In the genomic region with DNA sequence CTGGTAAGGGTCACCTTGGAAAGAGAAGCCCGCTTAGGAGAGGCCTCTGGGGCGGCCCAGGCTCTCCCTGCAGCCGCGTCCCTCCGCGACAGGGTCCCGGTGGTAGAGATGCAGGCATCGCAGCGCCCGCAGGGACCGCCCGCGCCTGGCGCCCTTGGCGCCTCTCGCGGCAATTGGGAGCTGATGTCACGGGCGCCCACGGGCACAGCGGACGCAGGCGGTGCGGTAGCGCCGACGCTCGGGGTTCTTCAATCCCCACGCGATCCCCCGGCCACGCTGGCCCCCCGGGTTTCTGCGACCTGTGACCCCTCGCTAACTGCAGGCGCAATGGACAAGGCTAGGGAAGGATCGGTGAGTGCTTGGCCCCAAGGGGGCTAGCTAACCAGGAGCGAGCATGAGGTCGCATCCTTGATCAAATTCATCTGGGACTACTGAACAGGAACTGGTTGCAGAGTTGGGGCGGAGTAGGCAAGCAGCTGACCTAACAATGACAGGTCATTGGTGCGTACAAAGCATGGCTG, we compare ENCODE assay signal across 8 mouse cellular contexts. TPM values are rescaled to one million over a fixed set of nuclear protein-coding genes. Genes with fewer than 3 reads are reported as not detected.
A peak's percentile ranks its signal among the peaks of the same experiment; 100 is the strongest.
DNase-seq lines count a peak whose midpoint lies in the region; ATAC-seq and TF ChIP-seq lines count a peak whose summit lies in the region.

No protein-coding gene starts in this region.

- H3K4me3 ChIP-seq in lung, embryonic 14.5 days (ENCODE audit: low read depth, low read length), result peak overlapping the region; percentile 28
- H3K4me3 ChIP-seq in lung, adult 2 months (replicated peaks; ENCODE audit: extremely low read depth, low read depth, low read length), result no peak overlapping the region
- H3K4me3 ChIP-seq in forebrain, embryonic 11.5 days (ENCODE audit: low read depth, low read length), result peak overlapping the region; percentile 20
- peak overlapping the region; percentile 35 for H3K4me3 ChIP-seq in hindbrain, postnatal 0 days (ENCODE audit: low read length)
- no peak overlapping the region for H3K4me3 ChIP-seq in liver, embryonic 16.5 days (ENCODE audit: low read depth, low read length)

- H3K4me1 ChIP-seq in lung, embryonic 14.5 days (ENCODE audit: insufficient read depth), result peaks cover 14% of the 10 kb centered on the region
- H3K4me1 ChIP-seq in lung, adult 2 months (ENCODE audit: control insufficient read depth, insufficient read depth, low read length), result peaks cover 7% of the 10 kb centered on the region
- peaks cover 24% of the 10 kb centered on the region for H3K4me1 ChIP-seq in forebrain, embryonic 11.5 days (replicated peaks; ENCODE audit: control insufficient read depth, insufficient read depth, low read length)
- peaks cover 12% of the 10 kb centered on the region; the same call in 1 of the 2 replicates for H3K4me1 ChIP-seq in hindbrain, postnatal 0 days (ENCODE audit: insufficient read depth, low read length)
- peaks cover 11% of the 10 kb centered on the region for H3K4me1 ChIP-seq in liver, embryonic 16.5 days (ENCODE audit: control insufficient read depth, low read depth, low read length)

- no peak for ATAC-seq in lung, embryonic 14.5 days (ENCODE audit: insufficient read depth)
- ATAC-seq in forebrain, embryonic 11.5 days (replicated peaks; ENCODE audit: low FRiP score), result no peak
- ATAC-seq in hindbrain, postnatal 0 days, result peak; percentile 42
- no peak for ATAC-seq in liver, embryonic 16.5 days (ENCODE audit: low read depth)
- ATAC-seq in cerebellum, adult (ENCODE audit: insufficient number of reproducible peaks, low FRiP score, low TSS enrichment), result no peak

- no peak for TF ChIP-seq POLR2A in lung, adult 2 months (IDR thresholded peaks at IDR 0.05; ENCODE audit: borderline replicate concordance, extremely low read depth, low read depth, low read length)

- peak overlapping the region; percentile 55 for H3K9ac ChIP-seq in lung, embryonic 14.5 days
- peak overlapping the region; percentile 54 for H3K9ac ChIP-seq in forebrain, embryonic 11.5 days (ENCODE audit: low read length)
- peak overlapping the region; percentile 59 for H3K9ac ChIP-seq in hindbrain, postnatal 0 days (replicated peaks; ENCODE audit: low read length)
- H3K9ac ChIP-seq in liver, embryonic 16.5 days (ENCODE audit: low read depth, low read length), result no peak overlapping the region

- no peaks in the 10 kb centered on the region for H3K27me3 ChIP-seq in lung, embryonic 14.5 days (ENCODE audit: insufficient read depth, low read length)
- no peaks in the 10 kb centered on the region for H3K27me3 ChIP-seq in forebrain, embryonic 11.5 days (ENCODE audit: control insufficient read depth, insufficient read depth, low read length)
- no peaks in the 10 kb centered on the region for H3K27me3 ChIP-seq in hindbrain, postnatal 0 days (ENCODE audit: insufficient read depth, low read length)
- H3K27me3 ChIP-seq in liver, embryonic 16.5 days (ENCODE audit: control insufficient read depth, insufficient read depth, low read depth, low read length), result peaks cover 20% of the 10 kb centered on the region

- H3K9me3 ChIP-seq in lung, embryonic 14.5 days (ENCODE audit: low read depth, low read length), result no peaks in the 10 kb centered on the region
- no peaks in the 10 kb centered on the region for H3K9me3 ChIP-seq in forebrain, embryonic 11.5 days (ENCODE audit: control insufficient read depth, low read length)
- no peaks in the 10 kb centered on the region for H3K9me3 ChIP-seq in hindbrain, postnatal 0 days (ENCODE audit: low read length)
- no peaks in the 10 kb centered on the region for H3K9me3 ChIP-seq in liver, embryonic 16.5 days (replicated peaks; ENCODE audit: control insufficient read depth, low read length)

- H3K4me2 ChIP-seq in lung, embryonic 14.5 days, result peak overlapping the region; percentile 63
- peak overlapping the region; percentile 61 for H3K4me2 ChIP-seq in forebrain, embryonic 11.5 days (ENCODE audit: low read depth, low read length, severe bottlenecking)
- peak overlapping the region; percentile 65 for H3K4me2 ChIP-seq in hindbrain, postnatal 0 days (ENCODE audit: low read depth, low read length)
- H3K4me2 ChIP-seq in liver, embryonic 16.5 days (ENCODE audit: low read depth, low read length), result peak overlapping the region; percentile 35

- peaks cover 24% of the 10 kb centered on the region; the same call in 1 of the 2 replicates for H3K36me3 ChIP-seq in lung, embryonic 14.5 days (ENCODE audit: insufficient read depth)
- H3K36me3 ChIP-seq in forebrain, embryonic 11.5 days (ENCODE audit: control insufficient read depth, insufficient read depth, low read length), result no peaks in the 10 kb centered on the region
- H3K36me3 ChIP-seq in hindbrain, postnatal 0 days (ENCODE audit: insufficient read depth, low read length), result no peaks in the 10 kb centered on the region
- H3K36me3 ChIP-seq in liver, embryonic 16.5 days (ENCODE audit: control insufficient read depth, insufficient read depth), result no peaks in the 10 kb centered on the region

- 9% methylated on average over 41 of the region's 41 CpGs for WGBS in lung, embryonic 14.5 days
- WGBS in lung, adult 2 months, result 25% methylated on average over 41 of the region's 41 CpGs
- 2% methylated on average over 41 of the region's 41 CpGs for WGBS in forebrain, embryonic 11.5 days
- 3% methylated on average over 41 of the region's 41 CpGs for WGBS in hindbrain, postnatal 0 days
- WGBS in liver, embryonic 16.5 days (ENCODE audit: insufficient replicate concordance), result 12% methylated on average over 41 of the region's 41 CpGs

- peak overlapping the region; percentile 58; the same call in 1 of the 2 replicates for H3K27ac ChIP-seq in lung, embryonic 14.5 days (ENCODE audit: low read depth)
- H3K27ac ChIP-seq in forebrain, embryonic 11.5 days (ENCODE audit: low read depth, low read length), result no peak overlapping the region
- peak overlapping the region; percentile 60; the same call in 1 of the 2 replicates for H3K27ac ChIP-seq in hindbrain, postnatal 0 days
- H3K27ac ChIP-seq in liver, embryonic 16.5 days (ENCODE audit: low read length), result no peak overlapping the region

- no peak for TF ChIP-seq CTCF in lung, embryonic 14.5 days (IDR thresholded peaks at IDR 0.05; ENCODE audit: low read depth)
- no peak for TF ChIP-seq CTCF in lung, adult 2 months (IDR thresholded peaks at IDR 0.05; ENCODE audit: insufficient read depth, low read length)
- no peak for TF ChIP-seq CTCF in hindbrain, postnatal 0 days (IDR thresholded peaks at IDR 0.05; ENCODE audit: low read depth)

- DNase-seq in lung, embryonic 14.5 days, result peak; percentile 30
- no peak for DNase-seq in lung, adult 2 months
- DNase-seq in forebrain, embryonic 11.5 days (ENCODE audit: low spot score), result peak; percentile 58
- peak; percentile 50 for DNase-seq in hindbrain, postnatal 0 days (ENCODE audit: low spot score)
- DNase-seq in right cerebral cortex, postnatal 25 days, result peak; percentile 76
- DNase-seq in cerebellum, postnatal 10 days, result no peak

RNA-seq across cellular contexts. Expression of a gene that starts 7.0 kb away (rescaled TPM):
- polyA plus RNA-seq in lung, embryonic 14.5 days (2014; fragmentation: Nextera tagmentation; extraction: Ambion mirVana), result 22.7 and 26.7 TPM in 2 replicates
- 110 and 116 TPM in 2 replicates for polyA plus RNA-seq in lung, adult 2 months (2012; rRNA removed)
- 17.8 and 23.0 TPM in 2 replicates for polyA plus RNA-seq in forebrain, embryonic 11.5 days (2014; fragmentation: Nextera tagmentation; extraction: Ambion mirVana)
- total RNA-seq in hindbrain, postnatal 0 days (2014; rRNA removed), result 40.0 and 73.6 TPM in 2 replicates
- 20.8 and 21.1 TPM in 2 replicates for polyA plus RNA-seq in hindbrain, postnatal 0 days (2015; fragmentation: Nextera tagmentation; extraction: Ambion mirVana)
- polyA plus RNA-seq in liver, embryonic 16.5 days (2015; fragmentation: Nextera tagmentation; extraction: Ambion mirVana), result 16.1 and 16.4 TPM in 2 replicates

RNA-seq across cellular contexts. Expression of a gene that starts 13.9 kb away (rescaled TPM):
- polyA plus RNA-seq in lung, embryonic 14.5 days (2014; fragmentation: Nextera tagmentation; extraction: Ambion mirVana), result 5.6 and 8.5 TPM in 2 replicates
- polyA plus RNA-seq in lung, adult 2 months (2012; rRNA removed), result 5.3 and 6.9 TPM in 2 replicates
- polyA plus RNA-seq in forebrain, embryonic 11.5 days (2014; fragmentation: Nextera tagmentation; extraction: Ambion mirVana), result 12.6 and 15.6 TPM in 2 replicates
- total RNA-seq in hindbrain, postnatal 0 days (2014; rRNA removed), result 8.5 and 13.8 TPM in 2 replicates
- polyA plus RNA-seq in hindbrain, postnatal 0 days (2015; fragmentation: Nextera tagmentation; extraction: Ambion mirVana), result 19.9 and 20.0 TPM in 2 replicates
- 0.39 and 0.85 TPM in 2 replicates for polyA plus RNA-seq in liver, embryonic 16.5 days (2015; fragmentation: Nextera tagmentation; extraction: Ambion mirVana)

RNA-seq across cellular contexts. Expression of a gene that starts 13.9 kb away (rescaled TPM):
- 0.96 and 1.3 TPM in 2 replicates for polyA plus RNA-seq in lung, embryonic 14.5 days (2014; fragmentation: Nextera tagmentation; extraction: Ambion mirVana)
- 4.6 and 5.5 TPM in 2 replicates for polyA plus RNA-seq in lung, adult 2 months (2012; rRNA removed)
- polyA plus RNA-seq in forebrain, embryonic 11.5 days (2014; fragmentation: Nextera tagmentation; extraction: Ambion mirVana), result 1.2 and 1.9 TPM in 2 replicates
- total RNA-seq in hindbrain, postnatal 0 days (2014; rRNA removed), result 12.7 and 17.8 TPM in 2 replicates
- 10.2 and 11.4 TPM in 2 replicates for polyA plus RNA-seq in hindbrain, postnatal 0 days (2015; fragmentation: Nextera tagmentation; extraction: Ambion mirVana)
- 0.15 and 0.30 TPM in 2 replicates for polyA plus RNA-seq in liver, embryonic 16.5 days (2015; fragmentation: Nextera tagmentation; extraction: Ambion mirVana)

RNA-seq across cellular contexts. Expression of a gene that starts 17.0 kb away (rescaled TPM):
- 12.7 and 13.3 TPM in 2 replicates for polyA plus RNA-seq in lung, embryonic 14.5 days (2014; fragmentation: Nextera tagmentation; extraction: Ambion mirVana)
- polyA plus RNA-seq in lung, adult 2 months (2012; rRNA removed), result 37.0 and 63.4 TPM in 2 replicates
- 20.0 and 27.7 TPM in 2 replicates for polyA plus RNA-seq in forebrain, embryonic 11.5 days (2014; fragmentation: Nextera tagmentation; extraction: Ambion mirVana)
- 26.7 and 31.0 TPM in 2 replicates for total RNA-seq in hindbrain, postnatal 0 days (2014; rRNA removed)
- 12.0 and 14.8 TPM in 2 replicates for polyA plus RNA-seq in hindbrain, postnatal 0 days (2015; fragmentation: Nextera tagmentation; extraction: Ambion mirVana)
- polyA plus RNA-seq in liver, embryonic 16.5 days (2015; fragmentation: Nextera tagmentation; extraction: Ambion mirVana), result 4.1 and 5.2 TPM in 2 replicates

RNA-seq across cellular contexts. Expression of a gene that starts 20.9 kb away (rescaled TPM):
- polyA plus RNA-seq in lung, embryonic 14.5 days (2014; fragmentation: Nextera tagmentation; extraction: Ambion mirVana), result 86.0 and 91.5 TPM in 2 replicates
- polyA plus RNA-seq in lung, adult 2 months (2012; rRNA removed), result 174 and 211 TPM in 2 replicates
- polyA plus RNA-seq in forebrain, embryonic 11.5 days (2014; fragmentation: Nextera tagmentation; extraction: Ambion mirVana), result 141 and 154 TPM in 2 replicates
- total RNA-seq in hindbrain, postnatal 0 days (2014; rRNA removed), result 182 and 209 TPM in 2 replicates
- polyA plus RNA-seq in hindbrain, postnatal 0 days (2015; fragmentation: Nextera tagmentation; extraction: Ambion mirVana), result 99.6 and 101 TPM in 2 replicates
- polyA plus RNA-seq in liver, embryonic 16.5 days (2015; fragmentation: Nextera tagmentation; extraction: Ambion mirVana), result 27.2 and 28.3 TPM in 2 replicates

Comparison
In these comparisons a context has a peak if more than half of its experiments do, and no peak if none do; other contexts are left out.
1. DNase-seq: peak in lung, embryonic 14.5 days (single experiment), forebrain, embryonic 11.5 days (single experiment), hindbrain, postnatal 0 days (single experiment) and right cerebral cortex, postnatal 25 days (single experiment); none in lung, adult 2 months (single experiment) and cerebellum, postnatal 10 days (0 of 2).
2. H3K4me3 ChIP-seq: peak in lung, embryonic 14.5 days (single experiment), forebrain, embryonic 11.5 days (single experiment) and hindbrain, postnatal 0 days (single experiment); none in lung, adult 2 months (single experiment) and liver, embryonic 16.5 days (single experiment).
3. H3K27ac ChIP-seq: peak in lung, embryonic 14.5 days (single experiment) and hindbrain, postnatal 0 days (single experiment); none in forebrain, embryonic 11.5 days (single experiment) and liver, embryonic 16.5 days (single experiment).
4. Peak in every context shown above with its lines, with median percentiles within 50 percentile points of each other: H3K4me2 ChIP-seq.